Mouse (Mus musculus): ENCODE results near the gene Sprtn. TPM values are rescaled to one million over a fixed set of nuclear protein-coding genes. Genes with fewer than 3 reads are reported as not detected.

Sprtn gene
- polyA plus RNA-seq, 1 experiment, result 9.0 TPM

DNA sequence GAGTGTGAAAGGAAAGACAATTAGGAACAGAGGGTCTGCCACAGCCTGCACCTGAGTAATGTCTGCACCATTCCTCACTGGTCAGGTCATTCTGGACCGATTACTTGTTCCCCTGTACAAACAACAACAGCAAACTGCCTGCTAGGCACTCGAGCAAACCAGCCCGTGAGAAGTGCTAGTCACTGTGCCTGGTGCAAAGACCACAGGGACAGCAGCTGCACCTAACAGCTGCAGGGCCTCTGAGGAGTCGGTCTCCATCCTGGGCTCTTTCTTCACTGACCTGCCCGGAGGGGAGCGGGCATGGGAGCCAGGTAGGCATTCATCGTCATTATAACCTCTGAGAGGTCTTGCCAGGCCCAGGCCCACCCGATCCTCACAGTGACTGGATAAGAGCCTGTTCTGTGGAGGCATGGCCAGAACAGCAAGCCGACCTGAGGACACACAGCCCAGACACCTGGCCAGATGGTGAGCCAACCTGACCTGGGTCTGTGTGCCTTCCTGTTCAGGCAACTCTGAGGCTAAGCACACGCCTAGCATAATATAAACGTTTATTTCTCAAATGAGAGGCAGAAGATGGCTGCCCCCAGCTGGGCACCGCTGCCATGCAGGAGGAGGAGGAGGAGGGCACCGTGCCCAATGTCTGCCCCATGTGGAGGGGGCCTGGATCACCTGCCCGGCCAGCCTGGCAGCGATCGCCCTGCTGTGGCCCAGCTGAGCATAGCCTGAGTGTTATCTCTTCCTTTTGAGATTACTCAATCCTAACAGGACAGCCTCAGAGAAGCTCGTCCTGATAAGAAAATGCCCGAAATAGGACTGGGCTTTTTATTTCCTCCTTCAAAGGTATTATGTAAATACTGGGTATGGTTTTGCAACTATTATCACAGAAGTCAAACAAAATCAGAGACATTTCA is 23.9 kb downstream of the Sprtn start:
- TF ChIP-seq CTCF (IDR thresholded peaks at IDR 0.05; ENCODE audit: extremely low read depth, insufficient read length, insufficient replicate concordance, low read depth, low read length) (no peak), POLR2A (IDR thresholded peaks at IDR 0.05; ENCODE audit: low read depth, low read length) (no peak)
- Histone ChIP-seq H3K27me3 (ENCODE audit: control insufficient read depth, insufficient read depth, low read length) (no peaks in the 10 kb centered on the region), H3K36me3 (ENCODE audit: control insufficient read depth, insufficient read depth, low read length) (no peaks in the 10 kb centered on the region), H3K27ac (ENCODE audit: insufficient read depth, low read depth, low read length) (peak overlapping the region; percentile 35; the same call in 1 of the 2 replicates), H3K4me1 (ENCODE audit: control insufficient read depth, insufficient read depth, insufficient read length, low read length) (peaks cover 38% of the 10 kb centered on the region), H3K4me3 (ENCODE audit: low read depth, low read length) (peak overlapping the region; percentile 35)
- 20% methylated on average over 18 of the region's 18 CpGs for WGBS

DNA sequence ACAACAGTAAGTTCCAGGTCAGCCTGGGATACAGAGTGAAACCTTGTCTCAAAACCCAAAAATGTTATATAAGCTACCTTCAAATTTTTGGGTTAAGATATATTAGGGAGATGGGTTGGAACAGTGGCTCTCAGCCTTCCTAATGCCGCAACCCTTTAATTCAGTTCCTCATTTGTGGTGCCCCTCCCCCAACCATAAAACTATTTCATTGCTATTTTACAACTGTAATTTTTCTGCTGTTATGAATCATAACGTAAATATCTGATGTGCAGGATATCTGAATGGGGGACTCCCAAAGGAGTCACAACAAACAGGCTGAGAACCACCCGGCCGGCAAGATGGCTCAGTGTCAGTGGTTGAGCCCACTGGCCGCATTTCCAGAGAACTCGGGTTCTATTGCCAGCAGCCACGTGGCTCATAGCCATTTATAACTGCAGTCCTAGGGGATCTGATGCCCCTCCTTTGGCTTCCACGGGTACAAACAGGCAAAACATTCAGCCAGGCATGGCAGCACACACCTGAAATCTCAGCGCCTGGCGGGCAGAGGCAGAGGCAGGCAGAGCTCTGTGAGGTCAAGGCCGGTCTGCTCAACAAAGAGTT is 24.9 kb downstream of the Sprtn start:
- TF ChIP-seq POLR2A (IDR thresholded peaks at IDR 0.05; ENCODE audit: low read depth, low read length), result no peak
- no peak for TF ChIP-seq CTCF (IDR thresholded peaks at IDR 0.05; ENCODE audit: extremely low read depth, insufficient read length, insufficient replicate concordance, low read depth, low read length)
- H3K4me3 ChIP-seq (ENCODE audit: low read depth, low read length), result no peak overlapping the region
- no peaks in the 10 kb centered on the region for H3K27me3 ChIP-seq (ENCODE audit: control insufficient read depth, insufficient read depth, low read length)
- peaks cover 41% of the 10 kb centered on the region for H3K4me1 ChIP-seq (ENCODE audit: control insufficient read depth, insufficient read depth, insufficient read length, low read length)
- peak overlapping the region; percentile 69 for H3K27ac ChIP-seq (ENCODE audit: insufficient read depth, low read depth, low read length)
- 22% methylated on average over 11 of the region's 11 CpGs for WGBS
- no peaks in the 10 kb centered on the region for H3K36me3 ChIP-seq (ENCODE audit: control insufficient read depth, insufficient read depth, low read length)

DNA sequence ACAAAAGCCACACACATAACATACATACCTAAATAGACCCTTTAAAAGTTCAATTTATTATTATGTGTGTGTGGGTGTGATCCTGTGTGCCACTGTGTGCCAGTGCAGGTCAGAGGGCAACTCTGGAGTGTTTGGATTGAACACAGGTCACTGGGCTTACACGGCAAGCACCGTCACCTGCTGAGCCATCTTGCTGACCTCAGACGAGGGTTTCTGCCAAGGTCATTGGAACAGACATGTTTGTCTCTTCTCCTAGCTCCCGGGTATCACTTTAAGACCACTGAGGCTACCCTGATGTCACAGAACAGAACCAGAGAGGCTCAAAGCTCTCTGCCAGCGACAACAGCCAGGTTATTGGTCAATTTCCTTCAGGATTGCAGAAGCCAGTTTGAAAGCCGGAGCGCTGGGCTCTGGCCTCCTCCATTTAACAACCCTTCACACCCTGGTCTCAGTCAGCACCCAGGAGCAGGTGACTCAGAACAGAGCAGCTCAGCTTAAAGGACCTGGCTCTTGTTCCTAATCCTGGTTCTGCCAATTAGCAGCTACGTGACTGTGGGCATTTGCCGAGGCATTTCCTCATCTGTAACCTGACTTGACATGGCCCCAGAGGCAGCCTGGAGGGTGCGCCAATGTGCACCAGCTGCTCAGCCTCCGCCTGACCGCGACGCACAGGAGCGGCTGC is 26.4 kb downstream of the Sprtn start:
- Histone ChIP-seq H3K27me3 (ENCODE audit: control insufficient read depth, insufficient read depth, low read length) (no peaks in the 10 kb centered on the region), H3K36me3 (ENCODE audit: control insufficient read depth, insufficient read depth, low read length) (no peaks in the 10 kb centered on the region), H3K4me3 (ENCODE audit: low read depth, low read length) (no peak overlapping the region), H3K4me1 (ENCODE audit: control insufficient read depth, insufficient read depth, insufficient read length, low read length) (peaks cover 41% of the 10 kb centered on the region), H3K27ac (ENCODE audit: insufficient read depth, low read depth, low read length) (no peak overlapping the region; the same call in 1 of the 2 replicates)
- 73% methylated on average over 15 of the region's 15 CpGs for WGBS
- TF ChIP-seq POLR2A (IDR thresholded peaks at IDR 0.05; ENCODE audit: low read depth, low read length), result no peak
- TF ChIP-seq CTCF (IDR thresholded peaks at IDR 0.05; ENCODE audit: extremely low read depth, insufficient read length, insufficient replicate concordance, low read depth, low read length), result no peak

DNA sequence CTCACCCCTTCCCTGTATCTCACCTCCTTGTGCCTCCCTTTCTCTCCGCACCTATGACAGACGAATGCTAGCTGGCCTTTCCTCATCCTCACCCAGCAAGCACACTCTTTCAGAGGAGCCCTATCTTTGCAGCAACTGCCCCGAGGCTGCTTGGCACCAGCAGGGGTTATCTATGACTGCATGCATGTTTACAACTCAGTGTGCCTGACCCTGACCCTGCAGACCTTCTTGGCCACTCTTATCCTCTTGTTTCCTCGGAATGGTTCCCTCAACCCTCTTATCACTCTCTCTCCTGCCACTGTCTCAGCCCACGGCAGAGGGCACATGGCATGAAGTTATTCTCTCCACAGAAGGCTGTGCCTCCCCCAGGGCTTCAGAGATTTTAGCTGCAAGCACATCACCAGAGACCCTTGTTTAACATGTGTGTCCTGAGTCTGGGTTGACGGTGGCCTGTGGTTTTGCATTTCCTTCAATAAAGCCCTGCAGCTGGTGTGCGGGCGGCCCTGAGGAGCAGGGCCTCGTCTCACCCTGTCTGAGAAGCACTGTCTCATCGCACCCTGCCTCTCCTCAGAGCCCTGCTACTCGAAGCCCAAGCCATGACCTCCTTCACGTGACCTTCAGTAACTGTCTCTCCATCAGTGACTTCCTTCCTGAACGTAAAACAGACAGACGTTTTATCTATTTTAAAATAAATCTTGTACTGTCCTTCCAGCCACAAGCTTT is 28.0 kb downstream of the Sprtn start:
- Histone ChIP-seq H3K27ac (ENCODE audit: insufficient read depth, low read depth, low read length) (0 out of 2 replicates have a peak overlapping the region, but pooled peaks have one; percentile 13), H3K27me3 (ENCODE audit: control insufficient read depth, insufficient read depth, low read length) (no peaks in the 10 kb centered on the region), H3K4me1 (ENCODE audit: control insufficient read depth, insufficient read depth, insufficient read length, low read length) (peaks cover 41% of the 10 kb centered on the region), H3K4me3 (ENCODE audit: low read depth, low read length) (no peak overlapping the region), H3K36me3 (ENCODE audit: control insufficient read depth, insufficient read depth, low read length) (no peaks in the 10 kb centered on the region)
- TF ChIP-seq POLR2A (IDR thresholded peaks at IDR 0.05; ENCODE audit: low read depth, low read length), result no peak
- TF ChIP-seq CTCF (IDR thresholded peaks at IDR 0.05; ENCODE audit: extremely low read depth, insufficient read length, insufficient replicate concordance, low read depth, low read length), result no peak
- 77% methylated on average over 14 of the region's 14 CpGs for WGBS

DNA sequence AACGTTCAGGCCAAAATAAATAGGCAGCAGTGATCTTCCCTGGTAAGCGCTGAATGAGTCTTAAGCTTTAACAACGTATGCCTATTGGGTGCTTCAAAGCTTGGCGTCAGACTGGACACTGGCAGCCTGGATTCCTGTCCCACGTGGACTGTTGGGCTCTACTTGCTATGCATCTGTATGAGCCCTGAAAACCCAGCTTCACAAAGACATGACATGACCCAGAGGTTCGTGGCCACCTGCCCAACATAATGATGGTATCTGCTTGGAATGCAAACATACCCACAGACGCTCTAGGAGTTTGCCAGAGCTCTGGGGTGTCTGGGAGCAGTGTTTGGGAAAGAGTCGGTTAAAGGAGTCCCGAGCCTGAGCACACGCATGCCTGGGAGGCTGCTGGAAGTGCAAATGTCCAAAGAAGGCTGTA is 28.7 kb downstream of the Sprtn start:
- peak overlapping the region; percentile 55 for H3K27ac ChIP-seq (ENCODE audit: insufficient read depth, low read depth, low read length)
- 64% methylated on average over 10 of the region's 10 CpGs for WGBS

DNA sequence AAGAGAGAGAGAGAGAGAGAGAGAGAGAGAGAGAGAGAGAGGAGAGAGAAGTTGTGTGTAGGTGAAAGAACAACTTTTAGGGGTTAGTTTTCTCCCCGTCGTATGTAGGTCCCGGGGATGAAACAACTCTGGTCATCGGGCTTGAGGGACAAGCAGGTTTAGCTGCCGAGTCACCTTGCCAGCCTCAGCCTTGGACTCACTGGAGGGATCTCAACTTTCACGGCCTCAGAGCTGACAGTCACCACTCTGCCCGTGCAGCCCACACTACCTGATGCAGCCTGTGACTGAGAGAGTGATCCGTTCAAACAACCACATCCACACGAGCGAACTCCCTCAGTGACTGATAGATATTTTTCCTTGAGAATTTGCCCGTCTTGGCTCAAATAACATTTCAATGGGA is 31.3 kb downstream of the Sprtn start:
- Histone ChIP-seq H3K36me3 (ENCODE audit: control insufficient read depth, insufficient read depth, low read length) (no peaks in the 10 kb centered on the region), H3K27me3 (ENCODE audit: control insufficient read depth, insufficient read depth, low read length) (no peaks in the 10 kb centered on the region), H3K4me1 (ENCODE audit: control insufficient read depth, insufficient read depth, insufficient read length, low read length) (peaks cover 20% of the 10 kb centered on the region), H3K27ac (ENCODE audit: insufficient read depth, low read depth, low read length) (no peak overlapping the region), H3K4me3 (ENCODE audit: low read depth, low read length) (no peak overlapping the region)
- TF ChIP-seq CTCF (IDR thresholded peaks at IDR 0.05; ENCODE audit: extremely low read depth, insufficient read length, insufficient replicate concordance, low read depth, low read length) (no peak), POLR2A (IDR thresholded peaks at IDR 0.05; ENCODE audit: low read depth, low read length) (no peak)
- WGBS, result 82% methylated on average over 11 of the region's 11 CpGs

More for the DNA sequence above, 28.7 kb downstream of the Sprtn start:
- TF ChIP-seq CTCF (IDR thresholded peaks at IDR 0.05; ENCODE audit: extremely low read depth, insufficient read length, insufficient replicate concordance, low read depth, low read length), result no peak
- no peak for TF ChIP-seq POLR2A (IDR thresholded peaks at IDR 0.05; ENCODE audit: low read depth, low read length)
- Histone ChIP-seq H3K4me3 (ENCODE audit: low read depth, low read length) (no peak overlapping the region), H3K36me3 (ENCODE audit: control insufficient read depth, insufficient read depth, low read length) (no peaks in the 10 kb centered on the region), H3K27me3 (ENCODE audit: control insufficient read depth, insufficient read depth, low read length) (no peaks in the 10 kb centered on the region), H3K4me1 (ENCODE audit: control insufficient read depth, insufficient read depth, insufficient read length, low read length) (peaks cover 39% of the 10 kb centered on the region)
